Comparison of ENCODE assay signal across 8 mouse cellular contexts in genomic region chr17:84113608-84114278, GRCm38 (mm10).
DNase-seq lines count a peak whose midpoint lies in the region; ATAC-seq lines count a peak whose summit lies in the region.

No protein-coding gene starts in this region.

- peak; percentile 38 for DNase-seq in cerebellum, adult 11 months
- DNase-seq in cerebellum, postnatal 10 days, result peak; percentile 71 to 77
- DNase-seq in gastrocnemius, adult 18-20 months (ENCODE audit: low spot score), result peak; percentile 89
- peak; percentile 72 to 81 for DNase-seq in left cerebral cortex, postnatal 25 days (ENCODE audit: low spot score in 2 of 2)
- peak; percentile 86 for DNase-seq in spleen, adult 12 weeks (ENCODE audit: low spot score)

- ATAC-seq in cerebellum, adult (ENCODE audit: insufficient number of reproducible peaks, low FRiP score, low TSS enrichment), result no peak
- ATAC-seq in inflammation-experienced regulatory T-cells, adult 6 months, result peak; percentile 31
- peak; percentile 50 for ATAC-seq in megakaryocyte progenitor cell, adult 5-6 weeks (replicated peaks; ENCODE audit: poor library complexity)

- intact Hi-C loops in left cerebral cortex, postnatal 25 days (cut with DNase I), result loop anchor here (2.0 to 10.0 kb wide), 3 partner anchors 75 to 271 kb away; no protein-coding TSS in a partner anchor

Comparison
In these comparisons a context has a peak if more than half of its experiments do, and no peak if none do; other contexts are left out.
1. DNase-seq: peak in every context shown above with its lines; median percentile 89 in gastrocnemius, adult 18-20 months; 86 in spleen, adult 12 weeks; 76 in left cerebral cortex, postnatal 25 days; 74 in cerebellum, postnatal 10 days; 38 in cerebellum, adult 11 months.